Mouse (Mus musculus) limb, embryonic 11.5 days (tissue): ENCODE measurements around the gene Zcchc8. TPM values are rescaled to one million over a fixed set of nuclear protein-coding genes. Genes with fewer than 3 reads are reported as not detected.
"Not testable (repeated sequence)": the region's sequence is repeated elsewhere in the genome, so short reads cannot be mapped to it uniquely, and the experiment has no call there.

ENCODE experiments used
- ATAC-seq: fragments of 200-750 bp; cut with Nextera tagmentation; 2 replicates; pipeline ENCODE4 v1.8.0; 2017; ENCODE audit warnings: low read depth; ENCODE audit not compliant: insufficient number of reproducible peaks, low FRiP score, low TSS enrichment
- DNase-seq: peaks from one replicate; pipeline ENCODE4 v3.0.0-alpha.2; 2015; ENCODE audit warnings: low spot score
- H3K27ac ChIP-seq: fragments of 300-500 bp; sonication (generic); replicated peaks from 2 replicates; pipeline ENCODE4 v1.5.1; 2014; ENCODE audit warnings: low read depth, mild to moderate bottlenecking, low read length
- H3K27me3 ChIP-seq: fragments of 300-500 bp; sonication (generic); 2 replicates; pipeline ENCODE4 v1.6.1; 2014; ENCODE audit warnings: mild to moderate bottlenecking, low read length, mixed read lengths; ENCODE audit not compliant: control insufficient read depth, insufficient read depth
- H3K36me3 ChIP-seq: fragments of 300-500 bp; sonication (generic); 2 replicates; pipeline ENCODE4 v1.6.1; 2014; ENCODE audit warnings: mild to moderate bottlenecking, low read length, moderate library complexity, mixed read lengths; ENCODE audit not compliant: control insufficient read depth, insufficient read depth
- H3K4me1 ChIP-seq: fragments of 300-500 bp; sonication (generic); 2 replicates; pipeline ENCODE4 v1.6.1; 2014; ENCODE audit warnings: low read length, mixed read lengths; ENCODE audit not compliant: control insufficient read depth, insufficient read depth
- H3K4me2 ChIP-seq: fragments of 300-500 bp; sonication (generic); 2 replicates; pipeline ENCODE4 v1.6.1; 2014; ENCODE audit warnings: low read depth, mild to moderate bottlenecking, moderate library complexity; ENCODE audit not compliant: severe bottlenecking
- H3K4me3 ChIP-seq: fragments of 300-500 bp; sonication (generic); 2 replicates; pipeline ENCODE4 v1.5.1; 2014; ENCODE audit warnings: low read depth, low read length
- H3K9ac ChIP-seq: fragments of 300-500 bp; sonication (generic); 2 replicates; pipeline ENCODE4 v1.6.1; 2014; ENCODE audit warnings: mild to moderate bottlenecking, low read length
- H3K9me3 ChIP-seq: fragments of 300-500 bp; sonication (generic); 2 replicates; pipeline ENCODE4 v1.6.1; 2016; ENCODE audit warnings: low read length; ENCODE audit not compliant: control insufficient read depth
- WGBS: fragments of 180-500 bp; shearing (Covaris S2); extraction: QIAGEN DNeasy Blood & Tissue Kit; methylation state at CpG from one replicate; pipeline ENCODE4 v1.1.7; 2014; 5-methylcytosine and 5-hydroxymethylcytosine counted together
- polyA plus RNA-seq: library from polyadenylated mRNA; unstranded; fragments of >200 nt; fragmentation: Nextera tagmentation; extraction: Ambion mirVana; gene quantifications from 2 replicates; pipeline ENCODE4 v1.2.1, GENCODE M21; 2014

The Zcchc8 gene
- polyA plus RNA-seq, 1 experiment from 2014 or later = 100 TPM

GRCm38 (mm10) chr5:123744358-123744757 lies 23.5 kb upstream of the Zcchc8 start:
- Histone ChIP-seq H3K4me2 (no peak overlapping the region), H3K27ac (no peak overlapping the region), H3K27me3 (no peaks in the 10 kb centered on the region), H3K9me3 (no peaks in the 10 kb centered on the region), H3K36me3 (peaks cover 2% of the 10 kb centered on the region), H3K4me3 (no peak overlapping the region), H3K9ac (no peak overlapping the region), H3K4me1 (peaks cover 10% of the 10 kb centered on the region; the same call in 1 of the 2 replicates)
- 83% methylated on average over 2 of the region's 2 CpGs for WGBS
- DNase-seq (no peak), ATAC-seq (no peak)

- no peak overlapping the region for H3K4me2 ChIP-seq
- no peaks in the 10 kb centered on the region for H3K4me1 ChIP-seq
- H3K36me3 ChIP-seq = peaks cover 25% of the 10 kb centered on the region; the same call in 1 of the 2 replicates
- no peaks in the 10 kb centered on the region for H3K9me3 ChIP-seq
- 95% methylated on average over 2 of the region's 2 CpGs for WGBS
- H3K4me3 ChIP-seq = no peak overlapping the region
- ATAC-seq = no peak
- no peaks in the 10 kb centered on the region for H3K27me3 ChIP-seq
- DNase-seq = no peak
- H3K27ac ChIP-seq = no peak overlapping the region
- H3K9ac ChIP-seq = no peak overlapping the region
These were observed 10.1 kb upstream of the Zcchc8 start for GRCm38 (mm10) chr5:123730981-123731380.

- not testable (repeated sequence) for H3K4me2 ChIP-seq, H3K9me3 ChIP-seq, H3K4me1 ChIP-seq, H3K36me3 ChIP-seq, H3K27ac ChIP-seq, H3K9ac ChIP-seq, ATAC-seq, DNase-seq, H3K4me3 ChIP-seq, H3K27me3 ChIP-seq
- 86% methylated on average over 7 of the region's 7 CpGs for WGBS
These were observed 2.9 kb upstream of the Zcchc8 start for GRCm38 (mm10) chr5:123723816-123724215.

- H3K4me2 ChIP-seq = no peak overlapping the region
- H3K9me3 ChIP-seq = no peaks in the 10 kb centered on the region
- no peak overlapping the region for H3K9ac ChIP-seq
- no peaks in the 10 kb centered on the region for H3K27me3 ChIP-seq
- ATAC-seq (no peak), DNase-seq (no peak)
- WGBS = 88% methylated on average over 4 of the region's 4 CpGs
- H3K4me3 ChIP-seq = no peak overlapping the region
- peaks cover 32% of the 10 kb centered on the region for H3K36me3 ChIP-seq
- H3K4me1 ChIP-seq = peaks cover 12% of the 10 kb centered on the region; the same call in 1 of the 2 replicates
- no peak overlapping the region for H3K27ac ChIP-seq
These were observed 6.3 kb downstream of the Zcchc8 start for GRCm38 (mm10) chr5:123714622-123715021.

GRCm38 (mm10) chr5:123713782-123714181 lies 7.1 kb downstream of the Zcchc8 start:
- Histone ChIP-seq H3K27me3 (no peaks in the 10 kb centered on the region), H3K27ac (no peak overlapping the region), H3K4me1 (peaks cover 6% of the 10 kb centered on the region; the same call in 1 of the 2 replicates), H3K4me3 (no peak overlapping the region), H3K4me2 (no peak overlapping the region), H3K9ac (no peak overlapping the region), H3K36me3 (peaks cover 34% of the 10 kb centered on the region), H3K9me3 (no peaks in the 10 kb centered on the region)
- DNase-seq (no peak), ATAC-seq (no peak)
- 97% methylated on average over 6 of the region's 6 CpGs for WGBS

GRCm38 (mm10) chr5:123709571-123709970 lies 11.3 kb downstream of the Zcchc8 start:
- no peaks in the 10 kb centered on the region for H3K9me3 ChIP-seq
- H3K4me2 ChIP-seq = no peak overlapping the region
- WGBS = 87% methylated on average over 4 of the region's 4 CpGs
- no peak overlapping the region for H3K9ac ChIP-seq
- no peaks in the 10 kb centered on the region for H3K4me1 ChIP-seq
- no peak overlapping the region for H3K4me3 ChIP-seq
- H3K27me3 ChIP-seq = no peaks in the 10 kb centered on the region
- no peak for DNase-seq
- H3K36me3 ChIP-seq = peaks cover 53% of the 10 kb centered on the region
- ATAC-seq = no peak
- no peak overlapping the region for H3K27ac ChIP-seq

GRCm38 (mm10) chr5:123708598-123708997 lies 12.3 kb downstream of the Zcchc8 start:
- Histone ChIP-seq H3K27ac (no peak overlapping the region), H3K4me2 (no peak overlapping the region), H3K36me3 (peaks cover 52% of the 10 kb centered on the region), H3K9me3 (no peaks in the 10 kb centered on the region), H3K27me3 (no peaks in the 10 kb centered on the region), H3K4me3 (no peak overlapping the region), H3K9ac (no peak overlapping the region), H3K4me1 (no peaks in the 10 kb centered on the region)
- no peak for ATAC-seq
- no peak for DNase-seq
- 92% methylated on average over 12 of the region's 12 CpGs for WGBS

GRCm38 (mm10) chr5:123700625-123701024 lies 20.3 kb downstream of the Zcchc8 start:
- Histone ChIP-seq H3K4me1 (no peaks in the 10 kb centered on the region), H3K4me2 (no peak overlapping the region), H3K4me3 (no peak overlapping the region), H3K27ac (no peak overlapping the region), H3K36me3 (peaks cover 45% of the 10 kb centered on the region), H3K27me3 (no peaks in the 10 kb centered on the region), H3K9me3 (no peaks in the 10 kb centered on the region), H3K9ac (no peak overlapping the region)
- WGBS = 80% methylated on average over 11 of the region's 11 CpGs
- ATAC-seq (no peak), DNase-seq (no peak)

- Histone ChIP-seq H3K4me1 (no peaks in the 10 kb centered on the region), H3K27ac (no peak overlapping the region), H3K36me3 (peaks cover 38% of the 10 kb centered on the region), H3K9me3 (no peaks in the 10 kb centered on the region), H3K4me2 (no peak overlapping the region), H3K4me3 (no peak overlapping the region), H3K9ac (no peak overlapping the region), H3K27me3 (no peaks in the 10 kb centered on the region)
- 35% methylated on average over 3 of the region's 3 CpGs for WGBS
- ATAC-seq = 0 out of 2 replicates have a peak, but pooled peaks have one; percentile 31
- DNase-seq = peak; percentile 83
These were observed 21.7 kb downstream of the Zcchc8 start for GRCm38 (mm10) chr5:123699198-123699597.
